Comparison of ENCODE assay signal across 8 mouse cellular contexts in genomic region chr7:34654441-34655085, GRCm38 (mm10). TPM values are rescaled to one million over a fixed set of nuclear protein-coding genes. Genes with fewer than 3 reads are reported as not detected.
A peak's percentile ranks its signal among the peaks of the same experiment; 100 is the strongest.
DNase-seq lines count a peak whose midpoint lies in the region; ATAC-seq lines count a peak whose summit lies in the region.

No protein-coding gene starts in this region.

- H3K36me3 ChIP-seq in embryonic facial prominence, embryonic 15.5 days = peaks cover 7% of the 10 kb centered on the region
- H3K36me3 ChIP-seq in heart, embryonic 15.5 days = no peaks in the 10 kb centered on the region

- H3K4me3 ChIP-seq in embryonic facial prominence, embryonic 15.5 days (replicated peaks) = peak overlapping the region; percentile 58
- H3K4me3 ChIP-seq in heart, embryonic 15.5 days = peak overlapping the region; percentile 69

- no peaks in the 10 kb centered on the region for H3K27me3 ChIP-seq in embryonic facial prominence, embryonic 15.5 days
- H3K27me3 ChIP-seq in heart, embryonic 15.5 days = peaks cover 30% of the 10 kb centered on the region

- H3K9me3 ChIP-seq in embryonic facial prominence, embryonic 15.5 days (replicated peaks) = no peaks in the 10 kb centered on the region
- no peaks in the 10 kb centered on the region for H3K9me3 ChIP-seq in heart, embryonic 15.5 days (replicated peaks)

- 1% methylated on average over 66 of the region's 81 CpGs for WGBS in embryonic facial prominence, embryonic 15.5 days
- whole genome bisulfite sequencing in heart, embryonic 15.5 days = under 1% methylated on average over 50 of the region's 81 CpGs

- peak; percentile 66 for ATAC-seq in embryonic facial prominence, embryonic 15.5 days (ENCODE audit: insufficient number of reproducible peaks, low FRiP score, low TSS enrichment, low read depth)
- 0 out of 2 replicates have a peak, but pooled peaks have one; percentile 14 for ATAC-seq in heart, embryonic 15.5 days (replicated peaks; ENCODE audit: insufficient number of reproducible peaks, insufficient read depth, low FRiP score, low read depth)

- H3K4me2 ChIP-seq in embryonic facial prominence, embryonic 15.5 days (replicated peaks) = peak overlapping the region; percentile 87
- peak overlapping the region; percentile 99 for H3K4me2 ChIP-seq in heart, embryonic 15.5 days

- H3K27ac ChIP-seq in embryonic facial prominence, embryonic 15.5 days (replicated peaks) = peak overlapping the region; percentile 99
- peak overlapping the region; percentile 89 for H3K27ac ChIP-seq in heart, embryonic 15.5 days

- H3K9ac ChIP-seq in embryonic facial prominence, embryonic 15.5 days = peak overlapping the region; percentile 85
- peak overlapping the region; percentile 77 for H3K9ac ChIP-seq in heart, embryonic 15.5 days

- DNase-seq in CD4-positive helper T cell, adult 2 months (ENCODE audit: low read depth, low spot score) = peak; percentile 12
- peak; percentile 52 for DNase-seq in adipocyte (ENCODE audit: low spot score)
- peak; percentile 68 to 76 for DNase-seq in kidney, postnatal 25 days
- peak; percentile 66 for DNase-seq in lung, postnatal 10 days
- DNase-seq in right cerebral cortex, postnatal 10 days (ENCODE audit: low spot score in 2 of 2) = peak; percentile 61 to 63
- DNase-seq in spleen, postnatal 36 days (ENCODE audit: low spot score in 2 of 2) = no peak

- peaks cover 31% of the 10 kb centered on the region for H3K4me1 ChIP-seq in embryonic facial prominence, embryonic 15.5 days
- H3K4me1 ChIP-seq in heart, embryonic 15.5 days (replicated peaks) = peaks cover 16% of the 10 kb centered on the region

RNA-seq across cellular contexts. Expression of gene Kctd15, which starts 2.0 kb away (rescaled TPM):
- polyA plus RNA-seq in embryonic facial prominence, embryonic 15.5 days (2015; fragmentation: Nextera tagmentation; extraction: Ambion mirVana) = 37.7 and 39.1 TPM in 2 replicates
- 3.0 and 6.0 TPM in 2 replicates for polyA plus RNA-seq in heart, embryonic 15.5 days (2015; fragmentation: Nextera tagmentation; extraction: Ambion mirVana)

Comparison
In these comparisons a context has a peak if more than half of its experiments do, and no peak if none do; other contexts are left out.
1. DNase-seq: peak in CD4-positive helper T cell, adult 2 months (single experiment), adipocyte (single experiment), kidney, postnatal 25 days (2 of 2), lung, postnatal 10 days (single experiment) and right cerebral cortex, postnatal 10 days (2 of 2); none in spleen, postnatal 36 days (0 of 2).